Mouse (Mus musculus): ENCODE data around the gene Pigg. TPM values are rescaled to one million over a fixed set of nuclear protein-coding genes. Genes with fewer than 3 reads are reported as not detected.
A peak's percentile ranks its signal among the peaks of the same experiment; 100 is the strongest.
"Not testable (repeated sequence)": the region's sequence is repeated elsewhere in the genome, so short reads cannot be mapped to it uniquely, and the experiment has no call there.

The Pigg gene
- 5.0 TPM in 2 replicates for polyA plus RNA-seq (2012; rRNA removed)

GRCm38 (mm10) chr5:108312224-108313064 lies at the start of gene Pigg:
Gene Pigg, plus strand, starts transcription at chr5:108312609.
- no peaks in the 10 kb centered on the region for H3K27me3 ChIP-seq (ENCODE audit: control insufficient read depth, insufficient read depth, low read length)
- peak within 1 kb of the TSS; percentile 93 for H3K4me3 ChIP-seq (ENCODE audit: control insufficient read depth, insufficient read depth, low read length)
- peak; percentile 85 for DNase-seq
- H3K36me3 ChIP-seq (ENCODE audit: control insufficient read depth, insufficient read depth, low read length) = no peaks in the 10 kb centered on the region
- H3K27ac ChIP-seq (ENCODE audit: control insufficient read depth, insufficient read depth, low read length) = no peak within 1 kb of the TSS
- no peaks in the 10 kb centered on the region; the same call in 1 of the 2 replicates for H3K4me1 ChIP-seq (replicated peaks; ENCODE audit: control insufficient read depth, insufficient read depth, low read length)
- TF ChIP-seq CTCF (IDR thresholded peaks at IDR 0.05; ENCODE audit: borderline replicate concordance, control insufficient read depth, extremely low read depth, insufficient read depth, low read length, poor library complexity) (no peak), POLR2A (IDR thresholded peaks at IDR 0.05; ENCODE audit: control insufficient read depth, extremely low read depth, insufficient read depth, low read length, poor library complexity) (peak; percentile 86)
- WGBS = under 1% methylated on average over 57 of the region's 57 CpGs

- Histone ChIP-seq H3K4me1 (replicated peaks; ENCODE audit: control insufficient read depth, insufficient read depth, low read length) (no peaks in the 10 kb centered on the region), H3K36me3 (ENCODE audit: control insufficient read depth, insufficient read depth, low read length) (no peaks in the 10 kb centered on the region), H3K27me3 (ENCODE audit: control insufficient read depth, insufficient read depth, low read length) (no peaks in the 10 kb centered on the region), H3K4me3 (ENCODE audit: control insufficient read depth, insufficient read depth, low read length) (no peak overlapping the region), H3K27ac (ENCODE audit: control insufficient read depth, insufficient read depth, low read length) (no peak overlapping the region)
- 93% methylated on average over 4 of the region's 4 CpGs for WGBS
- TF ChIP-seq POLR2A (IDR thresholded peaks at IDR 0.05; ENCODE audit: control insufficient read depth, extremely low read depth, insufficient read depth, low read length, poor library complexity) = no peak
- no peak for TF ChIP-seq CTCF (IDR thresholded peaks at IDR 0.05; ENCODE audit: borderline replicate concordance, control insufficient read depth, extremely low read depth, insufficient read depth, low read length, poor library complexity)
- no peak for DNase-seq
These were observed 49.7 kb upstream of the Pigg start for GRCm38 (mm10) chr5:108262722-108263121.

GRCm38 (mm10) chr5:108263785-108264184 lies 48.6 kb upstream of the Pigg start:
- H3K36me3 ChIP-seq (ENCODE audit: control insufficient read depth, insufficient read depth, low read length); DNase-seq; H3K27ac ChIP-seq (ENCODE audit: control insufficient read depth, insufficient read depth, low read length); H3K27me3 ChIP-seq (ENCODE audit: control insufficient read depth, insufficient read depth, low read length); H3K4me1 ChIP-seq (replicated peaks; ENCODE audit: control insufficient read depth, insufficient read depth, low read length); H3K4me3 ChIP-seq (ENCODE audit: control insufficient read depth, insufficient read depth, low read length): not testable (repeated sequence)
- WGBS = 82% methylated on average over 1 of the region's 1 CpGs

- no peak overlapping the region for H3K4me3 ChIP-seq (ENCODE audit: control insufficient read depth, insufficient read depth, low read length)
- no peaks in the 10 kb centered on the region for H3K36me3 ChIP-seq (ENCODE audit: control insufficient read depth, insufficient read depth, low read length)
- peaks cover 5% of the 10 kb centered on the region for H3K4me1 ChIP-seq (replicated peaks; ENCODE audit: control insufficient read depth, insufficient read depth, low read length)
- TF ChIP-seq CTCF (IDR thresholded peaks at IDR 0.05; ENCODE audit: borderline replicate concordance, control insufficient read depth, extremely low read depth, insufficient read depth, low read length, poor library complexity) (no peak), POLR2A (IDR thresholded peaks at IDR 0.05; ENCODE audit: control insufficient read depth, extremely low read depth, insufficient read depth, low read length, poor library complexity) (no peak)
- no peak overlapping the region for H3K27ac ChIP-seq (ENCODE audit: control insufficient read depth, insufficient read depth, low read length)
- DNase-seq = no peak
- no peaks in the 10 kb centered on the region for H3K27me3 ChIP-seq (ENCODE audit: control insufficient read depth, insufficient read depth, low read length)
These were observed 45.4 kb upstream of the Pigg start for GRCm38 (mm10) chr5:108266990-108267389.

GRCm38 (mm10) chr5:108268127-108269062 lies 44.0 kb upstream of the Pigg start, which contains the start of gene Dr1:
Gene Dr1, plus strand, starts transcription at chr5:108268897.
- peak; percentile 88 for DNase-seq
- 8% methylated on average over 54 of the region's 55 CpGs for WGBS
- Histone ChIP-seq H3K4me1 (replicated peaks; ENCODE audit: control insufficient read depth, insufficient read depth, low read length) (peaks cover 5% of the 10 kb centered on the region), H3K36me3 (ENCODE audit: control insufficient read depth, insufficient read depth, low read length) (0 out of 2 replicates have a peak, but pooled peaks cover 4% of the 10 kb centered on the region), H3K27ac (ENCODE audit: control insufficient read depth, insufficient read depth, low read length) (peak within 1 kb of the TSS; percentile 64), H3K27me3 (ENCODE audit: control insufficient read depth, insufficient read depth, low read length) (no peaks in the 10 kb centered on the region), H3K4me3 (ENCODE audit: control insufficient read depth, insufficient read depth, low read length) (peak within 1 kb of the TSS; percentile 72)
- TF ChIP-seq POLR2A (IDR thresholded peaks at IDR 0.05; ENCODE audit: control insufficient read depth, extremely low read depth, insufficient read depth, low read length, poor library complexity) (peak; percentile 81), CTCF (IDR thresholded peaks at IDR 0.05; ENCODE audit: borderline replicate concordance, control insufficient read depth, extremely low read depth, insufficient read depth, low read length, poor library complexity) (0 out of 2 replicates have a peak, but pooled peaks have one; percentile 42)

- TF ChIP-seq POLR2A (IDR thresholded peaks at IDR 0.05; ENCODE audit: control insufficient read depth, extremely low read depth, insufficient read depth, low read length, poor library complexity) = no peak; the same call in 1 of the 2 replicates
- TF ChIP-seq CTCF (IDR thresholded peaks at IDR 0.05; ENCODE audit: borderline replicate concordance, control insufficient read depth, extremely low read depth, insufficient read depth, low read length, poor library complexity) = no peak
- H3K27me3 ChIP-seq (ENCODE audit: control insufficient read depth, insufficient read depth, low read length) = no peaks in the 10 kb centered on the region
- peak overlapping the region; percentile 72 for H3K4me3 ChIP-seq (ENCODE audit: control insufficient read depth, insufficient read depth, low read length)
- peaks cover 5% of the 10 kb centered on the region for H3K4me1 ChIP-seq (replicated peaks; ENCODE audit: control insufficient read depth, insufficient read depth, low read length)
- no peak for DNase-seq
- under 1% methylated on average over 44 of the region's 44 CpGs for WGBS
- peak overlapping the region; percentile 0; the same call in 1 of the 2 replicates for H3K27ac ChIP-seq (ENCODE audit: control insufficient read depth, insufficient read depth, low read length)
- H3K36me3 ChIP-seq (ENCODE audit: control insufficient read depth, insufficient read depth, low read length) = 0 out of 2 replicates have a peak, but pooled peaks cover 4% of the 10 kb centered on the region
These were observed 43.2 kb upstream of the Pigg start for GRCm38 (mm10) chr5:108269063-108269810.

Data from thymus, adult 2 months (tissue).